Mouse (Mus musculus) E14TG2a.4 (cell line): ENCODE data around the gene Ostm1.
A peak's percentile ranks its signal among the peaks of the same experiment; 100 is the strongest.

Experiments used
- H3K27me3 ChIP-seq: 2 replicates; pipeline ENCODE4 v1.6.1; 2014; ENCODE audit warnings: low read length, control low read depth; ENCODE audit not compliant: insufficient read depth
- H3K36me3 ChIP-seq: 2 replicates; pipeline ENCODE4 v1.6.1; 2014; ENCODE audit warnings: low read length, control low read depth; ENCODE audit not compliant: insufficient read depth
- H3K4me1 ChIP-seq: replicated peaks from 2 replicates; pipeline ENCODE4 v1.6.1; 2014; ENCODE audit warnings: low read depth, low read length, control low read depth
- H3K4me3 ChIP-seq: replicated peaks from 2 replicates; pipeline ENCODE4 v1.5.1; 2014; ENCODE audit warnings: mild to moderate bottlenecking, low read length
- H3K9me3 ChIP-seq: 2 replicates; pipeline ENCODE4 v1.6.1; 2014; ENCODE audit warnings: low read length, control low read depth
- CTCF ChIP-seq: conservative IDR thresholded peaks from 2 replicates; pipeline ENCODE4 v1.5.1; 2014; ENCODE audit warnings: low read length
- NANOG ChIP-seq: IDR thresholded peaks from 2 replicates; pipeline ENCODE4 v1.6.1; 2014; ENCODE audit warnings: borderline replicate concordance, low read length, mixed read lengths
- POU5F1 ChIP-seq: IDR thresholded peaks from 2 replicates; pipeline ENCODE4 v1.6.1; 2014; ENCODE audit warnings: low read length, borderline replicate concordance

The Ostm1 gene

DNA sequence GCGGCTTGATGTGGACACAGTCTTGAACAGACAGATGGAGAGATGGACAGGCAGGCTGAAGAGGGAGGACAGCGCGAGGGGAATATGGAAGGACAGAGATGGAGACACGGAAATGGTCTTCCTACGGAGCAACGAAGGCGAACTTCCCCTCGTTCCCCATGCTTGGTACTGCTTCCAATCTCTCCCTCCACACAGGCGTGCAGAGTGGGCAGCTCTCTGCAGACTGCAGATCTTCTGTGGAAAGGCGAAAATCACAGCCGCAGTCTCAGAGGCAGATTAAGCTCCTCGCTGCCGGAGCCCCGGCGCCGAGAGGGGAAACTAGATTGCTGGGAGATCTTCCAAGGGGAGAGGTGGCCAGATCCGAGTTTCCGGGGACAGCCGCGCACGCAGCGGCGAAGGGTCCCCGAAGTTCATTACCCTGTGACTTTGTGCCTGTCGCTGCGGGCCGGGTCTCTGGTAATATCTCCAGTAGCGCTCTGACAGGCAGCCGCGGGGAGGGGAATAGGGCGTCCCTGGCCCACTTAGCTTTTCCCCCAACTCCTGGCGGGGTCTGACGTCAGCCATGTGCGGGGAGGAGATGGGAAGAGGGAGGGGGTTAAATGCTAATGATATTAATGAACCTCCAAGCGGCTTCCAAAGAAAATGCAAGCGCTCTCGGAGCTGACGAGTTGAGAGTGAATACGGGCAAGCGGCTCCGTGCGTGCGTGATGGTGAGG is at the start of gene Ostm1, which contains the start of gene Nr2e1:
Ostm1 (plus strand) TSS at position 666 of the 716 bp plus-strand sequence.
Nr2e1 (minus strand) TSS at position 476 of the 716 bp plus-strand sequence.
- Histone ChIP-seq H3K27me3 (peaks cover 99% of the 10 kb centered on the region), H3K4me1 (peaks cover 67% of the 10 kb centered on the region), H3K4me3 (peak within 1 kb of the TSS; percentile 66), H3K9me3 (no peaks in the 10 kb centered on the region), H3K36me3 (no peaks in the 10 kb centered on the region)
- no peak for TF ChIP-seq POU5F1
- no peak for TF ChIP-seq NANOG
- TF ChIP-seq CTCF, result no peak

- no peaks in the 10 kb centered on the region for H3K27me3 ChIP-seq
- no peaks in the 10 kb centered on the region for H3K9me3 ChIP-seq
- H3K4me1 ChIP-seq, result peaks cover 7% of the 10 kb centered on the region; the same call in 1 of the 2 replicates
- TF ChIP-seq POU5F1, result no peak
- TF ChIP-seq NANOG, result no peak
- no peak for TF ChIP-seq CTCF
- no peak overlapping the region for H3K4me3 ChIP-seq
- peaks cover 73% of the 10 kb centered on the region for H3K36me3 ChIP-seq
Observed at GRCm38 (mm10) chr10:42533836-42534453, 49.7 kb upstream of the Ostm1 start.

- no peak for TF ChIP-seq NANOG
- no peak for TF ChIP-seq POU5F1
- no peak for TF ChIP-seq CTCF
- no peaks in the 10 kb centered on the region for H3K9me3 ChIP-seq
- H3K4me1 ChIP-seq, result peaks cover 19% of the 10 kb centered on the region
- H3K27me3 ChIP-seq, result peaks cover 6% of the 10 kb centered on the region; the same call in 1 of the 2 replicates
- H3K36me3 ChIP-seq, result peaks cover 44% of the 10 kb centered on the region
- no peak overlapping the region for H3K4me3 ChIP-seq
Observed at GRCm38 (mm10) chr10:42537571-42538316, 45.9 kb upstream of the Ostm1 start.

GRCm38 (mm10) chr10:42545707-42546503 is 37.7 kb upstream of the Ostm1 start:
- H3K4me1 ChIP-seq, result peaks cover 16% of the 10 kb centered on the region
- TF ChIP-seq POU5F1 (no peak), CTCF (no peak), NANOG (no peak)
- H3K9me3 ChIP-seq, result 0 out of 2 replicates have a peak, but pooled peaks cover 6% of the 10 kb centered on the region
- no peak overlapping the region for H3K4me3 ChIP-seq
- H3K27me3 ChIP-seq, result peaks cover 9% of the 10 kb centered on the region; the same call in 1 of the 2 replicates
- no peaks in the 10 kb centered on the region for H3K36me3 ChIP-seq

GRCm38 (mm10) chr10:42546507-42546906 is 37.1 kb upstream of the Ostm1 start:
- peaks cover 7% of the 10 kb centered on the region; the same call in 1 of the 2 replicates for H3K27me3 ChIP-seq

GRCm38 (mm10) chr10:42559581-42560200 is 23.9 kb upstream of the Ostm1 start:
- Histone ChIP-seq H3K4me3 (no peak overlapping the region), H3K9me3 (no peaks in the 10 kb centered on the region), H3K36me3 (no peaks in the 10 kb centered on the region), H3K4me1 (no peaks in the 10 kb centered on the region), H3K27me3 (peaks cover 20% of the 10 kb centered on the region)
- no peak for TF ChIP-seq CTCF
- TF ChIP-seq POU5F1, result no peak
- TF ChIP-seq NANOG, result no peak

More at GRCm38 (mm10) chr10:42546507-42546906, 37.1 kb upstream of the Ostm1 start:
- TF ChIP-seq NANOG (no peak), POU5F1 (no peak), CTCF (no peak)
- Histone ChIP-seq H3K9me3 (0 out of 2 replicates have a peak, but pooled peaks cover 6% of the 10 kb centered on the region), H3K4me1 (peaks cover 13% of the 10 kb centered on the region), H3K36me3 (no peaks in the 10 kb centered on the region), H3K4me3 (no peak overlapping the region)

GRCm38 (mm10) chr10:42562272-42562671 is 21.4 kb upstream of the Ostm1 start:
- Histone ChIP-seq H3K36me3 (no peaks in the 10 kb centered on the region), H3K9me3 (no peaks in the 10 kb centered on the region), H3K4me1 (no peaks in the 10 kb centered on the region), H3K4me3 (no peak overlapping the region), H3K27me3 (peaks cover 46% of the 10 kb centered on the region)
- TF ChIP-seq POU5F1 (no peak), NANOG (no peak), CTCF (no peak)
